Mouse (Mus musculus) megakaryocyte, embryonic 14.5 days (primary cell): Measurements from ENCODE around the gene 1700017D01Rik.

Experiments
- FLI1 ChIP-seq: IDR thresholded peaks from 2 replicates; pipeline ENCODE4 v1.6.1; 2012; ENCODE audit warnings: low read length, inconsistent platforms, mixed read lengths
- GATA1 ChIP-seq: IDR thresholded peaks from 3 replicates; pipeline ENCODE4 v1.6.1; 2012; ENCODE audit warnings: mixed read lengths, low read length, inconsistent platforms, borderline replicate concordance

DNA sequence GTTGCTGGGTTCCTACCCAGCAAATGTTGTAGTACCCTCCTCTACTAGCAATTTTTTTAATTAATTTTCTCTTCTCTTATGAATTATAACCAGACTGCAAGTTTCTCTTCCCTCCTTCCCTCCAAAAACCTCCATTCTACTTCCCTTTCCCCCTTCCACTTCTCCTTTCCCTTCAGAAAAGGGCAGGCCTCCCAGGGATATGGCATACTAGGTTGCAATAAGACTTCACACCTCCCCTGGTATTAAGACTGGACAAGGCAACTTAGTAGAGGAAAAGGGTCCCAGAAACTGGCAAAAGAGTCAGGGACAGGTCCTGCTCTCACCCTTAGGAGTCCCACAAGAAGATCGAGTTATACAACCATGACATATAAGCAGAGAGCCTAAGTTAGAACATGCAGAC, 69.8 kb downstream of the 1700017D01Rik start:
- TF ChIP-seq GATA1 (no peak), FLI1 (no peak)
